Comparison of ENCODE assay signal across 14 mouse cellular contexts in genomic region chr10:121252781-121253180, GRCm38 (mm10).
DNase-seq lines count a peak whose midpoint lies in the region; ATAC-seq and TF ChIP-seq lines count a peak whose summit lies in the region.
"Had no signal": no experiment of that assay in that cellular context is flagged by ENCODE, and none has a peak within 500 bp of the region (broad histone marks: within the 10 kb centered on the region; RNA-seq: fewer than 3 reads in every experiment).

No protein-coding gene starts in this region.

- peak; percentile 45 for TF ChIP-seq CTCF in forebrain, postnatal 0 days (IDR thresholded peaks at IDR 0.05; ENCODE audit: low read depth)
- TF ChIP-seq CTCF in left cerebral cortex, adult 2 months (IDR thresholded peaks at IDR 0.05) = peak; percentile 18
- TF ChIP-seq CTCF in bone marrow, adult 2 months (IDR thresholded peaks at IDR 0.05; ENCODE audit: control insufficient read depth, insufficient read depth, low read length) = peak; percentile 36

- H3K36me3 ChIP-seq in forebrain, postnatal 0 days (ENCODE audit: insufficient read depth) = no peaks in the 10 kb centered on the region
- H3K36me3 ChIP-seq in forebrain, embryonic 10.5 days (replicated peaks) = no peaks in the 10 kb centered on the region
- H3K36me3 ChIP-seq: lung, embryonic 15.5 days; neural tube, embryonic 13.5 days had no signal

- no peak overlapping the region for H3K9ac ChIP-seq in forebrain, postnatal 0 days
- H3K9ac ChIP-seq: lung, embryonic 15.5 days; neural tube, embryonic 13.5 days had no signal

- intact Hi-C loops in left cerebral cortex, adult 2 months (cut with DNase I) = no loop called here

- DNase-seq in forebrain, postnatal 0 days = no peak
- no peak for DNase-seq in forebrain, embryonic 10.5 days (ENCODE audit: extremely low spot score, low spot score)
- DNase-seq in left cerebral cortex, adult 2 months (ENCODE audit: extremely low spot score in 1 of 2, low spot score in 2 of 2) = no peak
- DNase-seq in left cerebral cortex, adult 8-10 months (ENCODE audit: low spot score in 2 of 2) = no peak
- DNase-seq in 416B (ENCODE audit: low read depth) = peak; percentile 54
- DNase-seq in T-cell, adult 2 months (ENCODE audit: low spot score) = no peak
- no peak for DNase-seq in MN1 (ENCODE audit: low spot score)
- DNase-seq: adrenal gland, postnatal 10 days; cerebellum, postnatal 14 days had no signal

- TF ChIP-seq POLR2A in bone marrow, adult 2 months (IDR thresholded peaks at IDR 0.05; ENCODE audit: borderline replicate concordance, control insufficient read depth, low read depth, low read length) = no peak

- ATAC-seq in forebrain, postnatal 0 days = no peak
- ATAC-seq: intestine, embryonic 16.5 days; midbrain, embryonic 16.5 days had no signal

- H3K4me1 ChIP-seq in forebrain, postnatal 0 days (ENCODE audit: insufficient read depth) = no peaks in the 10 kb centered on the region
- H3K4me1 ChIP-seq in forebrain, embryonic 10.5 days = peaks cover 5% of the 10 kb centered on the region; the same call in 1 of the 2 replicates
- H3K4me1 ChIP-seq in bone marrow, adult 2 months (ENCODE audit: control insufficient read depth, insufficient read depth, low read length) = peaks cover 1% of the 10 kb centered on the region; the same call in 1 of the 2 replicates

- H3K27me3 ChIP-seq in forebrain, postnatal 0 days (ENCODE audit: insufficient read depth, low read length) = no peaks in the 10 kb centered on the region
- H3K27me3 ChIP-seq in forebrain, embryonic 10.5 days (ENCODE audit: poor library complexity, severe bottlenecking) = peaks cover 9% of the 10 kb centered on the region; the same call in 1 of the 2 replicates
- H3K27me3 ChIP-seq: lung, embryonic 15.5 days had no signal

- WGBS in forebrain, postnatal 0 days = 81% methylated on average over 7 of the region's 7 CpGs
- WGBS in forebrain, embryonic 10.5 days = 78% methylated on average over 7 of the region's 7 CpGs
- 46% methylated on average over 7 of the region's 7 CpGs for WGBS in bone marrow, adult 2 months

- no peak overlapping the region for H3K4me3 ChIP-seq in forebrain, postnatal 0 days (ENCODE audit: low read depth, low read length)
- no peak overlapping the region for H3K4me3 ChIP-seq in forebrain, embryonic 10.5 days
- H3K4me3 ChIP-seq in left cerebral cortex, adult 2 months = no peak overlapping the region
- no peak overlapping the region for H3K4me3 ChIP-seq in bone marrow, adult 2 months (replicated peaks; ENCODE audit: control insufficient read depth, low read depth, low read length)
- H3K4me3 ChIP-seq: lung, embryonic 15.5 days; neural tube, embryonic 13.5 days had no signal

- no peak overlapping the region for H3K27ac ChIP-seq in forebrain, postnatal 0 days (ENCODE audit: low read depth, low read length)
- H3K27ac ChIP-seq in forebrain, embryonic 10.5 days = no peak overlapping the region
- H3K27ac ChIP-seq in left cerebral cortex, adult 2 months = no peak overlapping the region
- H3K27ac ChIP-seq in bone marrow, adult 2 months (ENCODE audit: control insufficient read depth, insufficient read depth, low read depth, low read length, poor library complexity) = no peak overlapping the region
- H3K27ac ChIP-seq: lung, embryonic 15.5 days; neural tube, embryonic 13.5 days had no signal

- H3K4me2 ChIP-seq in forebrain, postnatal 0 days (ENCODE audit: low read depth) = no peak overlapping the region
- H3K4me2 ChIP-seq: lung, embryonic 15.5 days; neural tube, embryonic 13.5 days had no signal

- no peaks in the 10 kb centered on the region for H3K9me3 ChIP-seq in forebrain, postnatal 0 days (ENCODE audit: low read length)
- no peaks in the 10 kb centered on the region for H3K9me3 ChIP-seq in forebrain, embryonic 10.5 days
- H3K9me3 ChIP-seq: lung, embryonic 15.5 days; neural tube, embryonic 13.5 days had no signal
